Mouse (Mus musculus): Measurements from ENCODE around the gene Ift43. TPM values are rescaled to one million over a fixed set of nuclear protein-coding genes. Genes with fewer than 3 reads are reported as not detected.

Gene Ift43
- polyA plus RNA-seq, 1 experiment from 2014 or later, result 80.3 TPM

GRCm38 (mm10) chr12:86146246-86146645 is 63.9 kb downstream of the Ift43 start:
- 86% methylated on average over 3 of the region's 3 CpGs for WGBS

GRCm38 (mm10) chr12:86148271-86148670 is 65.9 kb downstream of the Ift43 start:
- H3K36me3 ChIP-seq (ENCODE audit: control insufficient read depth, insufficient read depth, low read length), result no peaks in the 10 kb centered on the region
- WGBS, result 71% methylated on average over 6 of the region's 6 CpGs
- peaks cover 8% of the 10 kb centered on the region; the same call in 1 of the 2 replicates for H3K4me1 ChIP-seq (ENCODE audit: control insufficient read depth, insufficient read depth, low read length)
- no peak overlapping the region for H3K4me3 ChIP-seq (ENCODE audit: low read depth, low read length)
- DNase-seq (ENCODE audit: low spot score) (no peak), ATAC-seq (ENCODE audit: low read depth) (no peak)
- H3K4me2 ChIP-seq (ENCODE audit: low read depth, low read length), result no peak overlapping the region
- H3K9ac ChIP-seq (ENCODE audit: low read depth, low read length), result no peak overlapping the region
- H3K27ac ChIP-seq (replicated peaks; ENCODE audit: low read depth, low read length), result no peak overlapping the region
- H3K27me3 ChIP-seq (replicated peaks; ENCODE audit: control insufficient read depth, insufficient read depth, low read length), result no peaks in the 10 kb centered on the region
- no peaks in the 10 kb centered on the region for H3K9me3 ChIP-seq (ENCODE audit: control insufficient read depth, low read length)

More at GRCm38 (mm10) chr12:86146246-86146645, 63.9 kb downstream of the Ift43 start:
- Histone ChIP-seq H3K27ac (replicated peaks; ENCODE audit: low read depth, low read length) (no peak overlapping the region), H3K4me3 (ENCODE audit: low read depth, low read length) (no peak overlapping the region), H3K4me1 (ENCODE audit: control insufficient read depth, insufficient read depth, low read length) (no peaks in the 10 kb centered on the region), H3K9me3 (ENCODE audit: control insufficient read depth, low read length) (no peaks in the 10 kb centered on the region), H3K4me2 (ENCODE audit: low read depth, low read length) (no peak overlapping the region), H3K36me3 (ENCODE audit: control insufficient read depth, insufficient read depth, low read length) (no peaks in the 10 kb centered on the region), H3K9ac (ENCODE audit: low read depth, low read length) (no peak overlapping the region), H3K27me3 (replicated peaks; ENCODE audit: control insufficient read depth, insufficient read depth, low read length) (no peaks in the 10 kb centered on the region)
- ATAC-seq (ENCODE audit: low read depth) (no peak), DNase-seq (ENCODE audit: low spot score) (no peak)

GRCm38 (mm10) chr12:86149087-86149486 is 66.7 kb downstream of the Ift43 start:
- ATAC-seq (ENCODE audit: low read depth) (no peak), DNase-seq (ENCODE audit: low spot score) (no peak)
- Histone ChIP-seq H3K36me3 (ENCODE audit: control insufficient read depth, insufficient read depth, low read length) (no peaks in the 10 kb centered on the region), H3K9me3 (ENCODE audit: control insufficient read depth, low read length) (no peaks in the 10 kb centered on the region), H3K27ac (replicated peaks; ENCODE audit: low read depth, low read length) (no peak overlapping the region), H3K4me2 (ENCODE audit: low read depth, low read length) (no peak overlapping the region), H3K4me3 (ENCODE audit: low read depth, low read length) (no peak overlapping the region), H3K4me1 (ENCODE audit: control insufficient read depth, insufficient read depth, low read length) (peaks cover 8% of the 10 kb centered on the region; the same call in 1 of the 2 replicates), H3K9ac (ENCODE audit: low read depth, low read length) (no peak overlapping the region), H3K27me3 (replicated peaks; ENCODE audit: control insufficient read depth, insufficient read depth, low read length) (no peaks in the 10 kb centered on the region)
- 86% methylated on average over 6 of the region's 6 CpGs for WGBS

- Histone ChIP-seq H3K9me3 (ENCODE audit: control insufficient read depth, low read length) (no peaks in the 10 kb centered on the region), H3K4me1 (ENCODE audit: control insufficient read depth, insufficient read depth, low read length) (peaks cover 8% of the 10 kb centered on the region; the same call in 1 of the 2 replicates), H3K4me2 (ENCODE audit: low read depth, low read length) (no peak overlapping the region)
Observed at GRCm38 (mm10) chr12:86151941-86152340, 69.6 kb downstream of the Ift43 start.

GRCm38 (mm10) chr12:86153213-86153957 is 71.0 kb downstream of the Ift43 start:
- no peaks in the 10 kb centered on the region for H3K36me3 ChIP-seq (ENCODE audit: control insufficient read depth, insufficient read depth, low read length)
- no peaks in the 10 kb centered on the region for H3K27me3 ChIP-seq (replicated peaks; ENCODE audit: control insufficient read depth, insufficient read depth, low read length)
- 68% methylated on average over 12 of the region's 12 CpGs for WGBS
- peaks cover 16% of the 10 kb centered on the region for H3K4me1 ChIP-seq (ENCODE audit: control insufficient read depth, insufficient read depth, low read length)
- DNase-seq (ENCODE audit: low spot score) (no peak), ATAC-seq (ENCODE audit: low read depth) (no peak)
- no peak overlapping the region for H3K4me2 ChIP-seq (ENCODE audit: low read depth, low read length)
- no peak overlapping the region for H3K27ac ChIP-seq (replicated peaks; ENCODE audit: low read depth, low read length)
- no peaks in the 10 kb centered on the region for H3K9me3 ChIP-seq (ENCODE audit: control insufficient read depth, low read length)
- H3K4me3 ChIP-seq (ENCODE audit: low read depth, low read length), result no peak overlapping the region
- H3K9ac ChIP-seq (ENCODE audit: low read depth, low read length), result no peak overlapping the region

More at GRCm38 (mm10) chr12:86151941-86152340, 69.6 kb downstream of the Ift43 start:
- no peak overlapping the region for H3K4me3 ChIP-seq (ENCODE audit: low read depth, low read length)
- no peaks in the 10 kb centered on the region for H3K27me3 ChIP-seq (replicated peaks; ENCODE audit: control insufficient read depth, insufficient read depth, low read length)
- 24% methylated on average over 12 of the region's 12 CpGs for whole genome bisulfite sequencing
- H3K9ac ChIP-seq (ENCODE audit: low read depth, low read length), result no peak overlapping the region
- no peak for ATAC-seq (ENCODE audit: low read depth)
- no peak overlapping the region for H3K27ac ChIP-seq (replicated peaks; ENCODE audit: low read depth, low read length)
- DNase-seq (ENCODE audit: low spot score), result no peak
- H3K36me3 ChIP-seq (ENCODE audit: control insufficient read depth, insufficient read depth, low read length), result no peaks in the 10 kb centered on the region

- Histone ChIP-seq H3K36me3 (ENCODE audit: control insufficient read depth, insufficient read depth, low read length) (no peaks in the 10 kb centered on the region), H3K27ac (replicated peaks; ENCODE audit: low read depth, low read length) (no peak overlapping the region), H3K9me3 (ENCODE audit: control insufficient read depth, low read length) (no peaks in the 10 kb centered on the region), H3K27me3 (replicated peaks; ENCODE audit: control insufficient read depth, insufficient read depth, low read length) (no peaks in the 10 kb centered on the region), H3K4me2 (ENCODE audit: low read depth, low read length) (no peak overlapping the region), H3K4me1 (ENCODE audit: control insufficient read depth, insufficient read depth, low read length) (peaks cover 23% of the 10 kb centered on the region), H3K9ac (ENCODE audit: low read depth, low read length) (no peak overlapping the region), H3K4me3 (ENCODE audit: low read depth, low read length) (no peak overlapping the region)
- 83% methylated on average over 8 of the region's 8 CpGs for WGBS
- DNase-seq (ENCODE audit: low spot score), result no peak
- ATAC-seq (ENCODE audit: low read depth), result no peak
Observed at GRCm38 (mm10) chr12:86155176-86155575, 72.8 kb downstream of the Ift43 start.

GRCm38 (mm10) chr12:86157166-86157565 is 74.8 kb downstream of the Ift43 start:
- Histone ChIP-seq H3K36me3 (ENCODE audit: control insufficient read depth, insufficient read depth, low read length) (0 out of 2 replicates have a peak, but pooled peaks cover 4% of the 10 kb centered on the region), H3K9me3 (ENCODE audit: control insufficient read depth, low read length) (no peaks in the 10 kb centered on the region), H3K27ac (replicated peaks; ENCODE audit: low read depth, low read length) (no peak overlapping the region), H3K4me1 (ENCODE audit: control insufficient read depth, insufficient read depth, low read length) (peaks cover 19% of the 10 kb centered on the region), H3K9ac (ENCODE audit: low read depth, low read length) (no peak overlapping the region), H3K4me3 (ENCODE audit: low read depth, low read length) (no peak overlapping the region), H3K27me3 (replicated peaks; ENCODE audit: control insufficient read depth, insufficient read depth, low read length) (no peaks in the 10 kb centered on the region), H3K4me2 (ENCODE audit: low read depth, low read length) (no peak overlapping the region)
- no peak for ATAC-seq (ENCODE audit: low read depth)
- no peak for DNase-seq (ENCODE audit: low spot score)
- WGBS, result 94% methylated on average over 8 of the region's 8 CpGs

- ATAC-seq (ENCODE audit: low read depth) (peak; percentile 64), DNase-seq (ENCODE audit: low spot score) (peak; percentile 86)
- H3K9me3 ChIP-seq (ENCODE audit: control insufficient read depth, low read length), result no peaks in the 10 kb centered on the region
- H3K4me1 ChIP-seq (ENCODE audit: control insufficient read depth, insufficient read depth, low read length), result peaks cover 17% of the 10 kb centered on the region
- H3K27me3 ChIP-seq (replicated peaks; ENCODE audit: control insufficient read depth, insufficient read depth, low read length), result no peaks in the 10 kb centered on the region
- 12% methylated on average over 8 of the region's 8 CpGs for WGBS
- H3K4me2 ChIP-seq (ENCODE audit: low read depth, low read length), result no peak overlapping the region
- H3K36me3 ChIP-seq (ENCODE audit: control insufficient read depth, insufficient read depth, low read length), result 0 out of 2 replicates have a peak, but pooled peaks cover 4% of the 10 kb centered on the region
- H3K27ac ChIP-seq (replicated peaks; ENCODE audit: low read depth, low read length), result peak overlapping the region; percentile 11
- H3K9ac ChIP-seq (ENCODE audit: low read depth, low read length), result no peak overlapping the region
- H3K4me3 ChIP-seq (ENCODE audit: low read depth, low read length), result no peak overlapping the region
Observed at GRCm38 (mm10) chr12:86157894-86158444, 75.6 kb downstream of the Ift43 start.
